Mouse (Mus musculus) effector memory CD4-positive, alpha-beta T cell, adult 5 months (primary cell): ENCODE measurements around the gene Dffa. TPM values are rescaled to one million over a fixed set of nuclear protein-coding genes. Genes with fewer than 3 reads are reported as not detected.

Experiments used
- polyA plus RNA-seq: library from polyadenylated mRNA; unstranded; fragments of 100-300 nt; shearing (Covaris generic); gene quantifications from one replicate; pipeline ENCODE4 v1.2.1, GENCODE M21; 2017

Dffa gene
- polyA plus RNA-seq, result 21.8 TPM

DNA sequence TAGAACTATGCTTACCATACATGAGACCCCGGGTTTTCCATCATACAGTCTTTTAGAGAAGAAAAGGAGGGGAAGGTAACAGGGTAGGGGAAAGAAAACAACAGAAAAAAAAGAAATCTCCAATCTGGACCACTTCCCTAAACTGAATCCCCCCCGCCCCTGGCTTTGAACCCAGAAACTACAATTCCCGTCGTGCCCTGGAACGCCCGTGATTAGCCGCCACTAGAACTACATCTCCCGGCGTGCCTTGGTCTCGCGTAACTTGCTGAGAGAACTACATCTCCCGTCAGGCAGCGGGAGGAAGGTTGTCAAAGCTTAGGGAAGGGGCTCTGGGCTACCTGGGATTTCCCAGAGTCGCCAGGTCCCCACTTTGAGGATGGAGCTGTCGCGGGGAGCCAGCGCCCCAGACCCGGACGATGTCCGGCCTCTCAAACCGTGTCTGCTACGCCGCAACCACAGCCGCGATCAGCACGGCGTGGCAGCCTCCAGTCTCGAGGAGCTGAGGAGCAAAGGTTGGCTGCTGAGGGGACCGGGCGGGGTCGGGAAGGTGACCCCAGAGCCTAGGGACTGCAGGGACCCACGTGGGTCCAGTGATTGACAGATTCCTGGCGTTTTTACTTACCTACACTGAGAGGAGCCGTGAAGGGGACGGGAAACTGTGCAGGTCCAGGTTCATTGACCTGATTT lies at the start of gene Dffa:
Gene Dffa, plus strand, starts transcription at position 272 of the 687 bp plus-strand sequence.

GRCm38 (mm10) chr4:149099369-149100017 lies 4.5 kb upstream of the Dffa start, which contains the start of gene Pex14:
TSS of gene Pex14 (minus strand) at chr4:149099876.

GRCm38 (mm10) chr4:149126663-149127062 lies 22.7 kb downstream of the Dffa start, which contains the start of gene Cort:
TSS of gene Cort (minus strand) at chr4:149126763.

DNA sequence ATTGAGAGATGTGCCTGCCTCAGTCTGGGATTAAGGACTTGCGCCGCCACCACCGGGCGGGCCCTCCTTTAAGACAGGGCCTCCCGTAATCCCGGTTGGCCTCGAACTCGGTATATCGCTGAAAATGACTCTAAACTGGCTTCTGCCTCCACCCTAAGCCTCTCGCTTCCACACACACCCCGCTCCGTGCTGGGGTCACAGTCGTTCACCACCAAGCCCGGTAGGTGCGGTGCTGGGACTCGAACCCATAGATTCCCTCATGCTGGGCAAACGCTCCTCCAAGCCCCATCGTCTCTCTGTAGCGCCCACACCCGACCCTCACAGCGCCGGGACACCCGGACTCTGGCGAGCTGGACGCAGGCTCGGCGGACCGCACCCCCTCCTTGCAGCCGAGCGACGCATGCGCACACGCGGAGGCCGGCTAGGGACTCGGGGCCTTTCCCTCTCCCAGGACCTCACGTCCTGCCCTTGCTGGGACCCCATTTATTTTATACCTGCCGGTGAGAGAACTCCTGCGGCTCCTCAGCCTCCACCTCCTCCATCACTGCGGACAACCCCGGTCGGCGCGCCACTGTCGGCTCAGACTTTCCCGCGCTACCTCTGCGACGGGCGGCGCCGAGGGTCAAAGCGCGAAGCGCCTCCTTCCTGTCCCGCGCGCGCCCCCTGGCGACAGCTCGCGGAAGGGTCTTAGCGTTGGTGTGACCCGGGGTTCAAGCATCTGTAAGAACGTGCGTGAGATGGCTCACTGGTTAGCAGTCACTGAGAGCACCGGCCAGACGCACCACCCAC lies 33.2 kb downstream of the Dffa start, which contains the start of gene Cenps:
Gene Cenps, minus strand, starts transcription at position 648 of the 789 bp plus-strand sequence.

DNA sequence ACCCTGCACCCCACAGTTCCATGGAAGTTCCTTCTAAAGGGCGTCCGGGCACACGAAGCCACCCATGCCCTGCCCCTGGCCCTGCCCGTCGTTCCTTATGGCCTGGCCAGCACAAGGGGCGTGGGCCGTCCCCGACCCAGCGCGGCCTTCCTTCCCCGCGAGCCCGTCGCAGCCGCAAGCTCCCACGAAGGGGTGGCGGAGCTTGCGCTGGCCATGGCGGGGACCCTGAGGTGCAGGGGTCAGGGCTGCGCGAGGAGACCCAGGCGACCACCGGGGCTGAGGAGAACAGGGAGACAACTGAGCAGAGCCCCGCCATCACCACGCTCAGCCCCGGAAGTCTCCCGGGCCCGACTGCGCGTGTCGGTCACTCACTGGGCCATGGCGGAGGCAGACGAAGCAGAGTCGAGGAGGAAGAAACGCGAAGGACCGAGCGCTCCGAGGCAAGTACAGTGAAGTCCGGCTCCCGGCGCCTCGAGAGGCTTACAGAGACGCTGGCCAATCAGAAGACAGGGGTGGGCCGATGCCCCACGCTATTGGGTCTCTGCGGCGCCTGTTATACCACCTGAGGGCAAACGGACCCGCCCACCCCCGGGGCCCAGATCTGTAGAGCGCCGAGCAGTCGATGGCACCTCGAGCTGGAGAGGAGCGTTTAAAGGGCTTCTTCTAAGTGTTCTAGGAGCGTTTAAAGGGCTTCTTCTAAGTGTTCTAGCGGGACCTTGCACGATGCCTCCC lies 62.4 kb downstream of the Dffa start, which contains the start of gene Pgd:
Gene Pgd, minus strand, starts transcription at position 557 of the 732 bp plus-strand sequence.

Other genes with a start within 250 kb of the Dffa start
- gene Pex14, start 4.3 kb upstream of the Dffa start, polyA plus RNA-seq, result 32.7 TPM
- gene Cort, start 22.6 kb downstream of the Dffa start, polyA plus RNA-seq, result not detected
- 1.9 TPM for gene Cenps, start 33.5 kb downstream of the Dffa start, polyA plus RNA-seq
- 38.1 TPM for gene Pgd, start 62.6 kb downstream of the Dffa start, polyA plus RNA-seq
- gene Kif1b, start 203.5 kb downstream of the Dffa start, polyA plus RNA-seq, result 62.7 TPM